Mouse (Mus musculus): ENCODE data around the gene Znrf2. TPM values are rescaled to one million over a fixed set of nuclear protein-coding genes. Genes with fewer than 3 reads are reported as not detected.

The Znrf2 gene
- total and polyA plus RNA-seq, 3 experiments, result 5.4 to 22.1 (median 12.1) TPM

GRCm38 (mm10) chr6:54876782-54877181 is 60.1 kb downstream of the Znrf2 start:
- Histone ChIP-seq H3K4me1 (ENCODE audit: control insufficient read depth, insufficient read depth, low read length) (peaks cover 5% of the 10 kb centered on the region), H3K27me3 (ENCODE audit: control insufficient read depth, insufficient read depth, low read length) (no peaks in the 10 kb centered on the region), H3K9ac (ENCODE audit: low read depth, low read length) (no peak overlapping the region), H3K79me2 (replicated peaks; ENCODE audit: control insufficient read depth, insufficient read depth, low read length) (peaks cover 1% of the 10 kb centered on the region; the same call in 1 of the 2 replicates), H3K4me3 (no peak overlapping the region), H3K36me3 (ENCODE audit: control insufficient read depth, insufficient read depth, low read length) (peaks cover 3% of the 10 kb centered on the region), H3K27ac (no peak overlapping the region)
- intact Hi-C loops (cut with DNase I), result no loop called here
- DNase-seq, result no peak
- 21% methylated on average over 5 of the region's 5 CpGs for WGBS
- TF ChIP-seq CTCF (IDR thresholded peaks at IDR 0.05), result no peak
- no peak for TF ChIP-seq POLR2A (IDR thresholded peaks at IDR 0.05; ENCODE audit: insufficient read depth, low read depth, low read length)
- no peak for TF ChIP-seq EP300 (IDR thresholded peaks at IDR 0.05; ENCODE audit: insufficient read depth, low read depth, low read length)

GRCm38 (mm10) chr6:54877651-54878050 is 60.9 kb downstream of the Znrf2 start:
- no peak for DNase-seq
- intact Hi-C loops (cut with DNase I), result no loop called here
- H3K4me1 ChIP-seq (ENCODE audit: control insufficient read depth, insufficient read depth, low read length), result peaks cover 5% of the 10 kb centered on the region
- H3K27ac ChIP-seq, result no peak overlapping the region
- no peak overlapping the region for H3K9ac ChIP-seq (ENCODE audit: low read depth, low read length)
- H3K79me2 ChIP-seq (replicated peaks; ENCODE audit: control insufficient read depth, insufficient read depth, low read length), result peaks cover 1% of the 10 kb centered on the region; the same call in 1 of the 2 replicates
- WGBS, result 58% methylated on average over 3 of the region's 3 CpGs
- TF ChIP-seq EP300 (IDR thresholded peaks at IDR 0.05; ENCODE audit: insufficient read depth, low read depth, low read length), result no peak
- TF ChIP-seq CTCF (IDR thresholded peaks at IDR 0.05), result no peak
- no peak for TF ChIP-seq POLR2A (IDR thresholded peaks at IDR 0.05; ENCODE audit: insufficient read depth, low read depth, low read length)
- H3K4me3 ChIP-seq, result no peak overlapping the region
- peaks cover 3% of the 10 kb centered on the region for H3K36me3 ChIP-seq (ENCODE audit: control insufficient read depth, insufficient read depth, low read length)
- H3K27me3 ChIP-seq (ENCODE audit: control insufficient read depth, insufficient read depth, low read length), result no peaks in the 10 kb centered on the region

GRCm38 (mm10) chr6:54878546-54878945 is 61.8 kb downstream of the Znrf2 start:
- TF ChIP-seq EP300 (IDR thresholded peaks at IDR 0.05; ENCODE audit: insufficient read depth, low read depth, low read length) (no peak), CTCF (IDR thresholded peaks at IDR 0.05) (no peak), POLR2A (IDR thresholded peaks at IDR 0.05; ENCODE audit: insufficient read depth, low read depth, low read length) (no peak)
- Histone ChIP-seq H3K27ac (no peak overlapping the region), H3K9ac (ENCODE audit: low read depth, low read length) (no peak overlapping the region), H3K4me1 (ENCODE audit: control insufficient read depth, insufficient read depth, low read length) (peaks cover 5% of the 10 kb centered on the region), H3K36me3 (ENCODE audit: control insufficient read depth, insufficient read depth, low read length) (peaks cover 3% of the 10 kb centered on the region), H3K27me3 (ENCODE audit: control insufficient read depth, insufficient read depth, low read length) (no peaks in the 10 kb centered on the region), H3K4me3 (no peak overlapping the region), H3K79me2 (replicated peaks; ENCODE audit: control insufficient read depth, insufficient read depth, low read length) (peaks cover 3% of the 10 kb centered on the region; the same call in 1 of the 2 replicates)
- no peak for DNase-seq
- intact Hi-C loops (cut with DNase I), result no loop called here

- Histone ChIP-seq H3K9ac (ENCODE audit: low read depth, low read length) (no peak overlapping the region), H3K79me2 (replicated peaks; ENCODE audit: control insufficient read depth, insufficient read depth, low read length) (peaks cover 2% of the 10 kb centered on the region; the same call in 1 of the 2 replicates), H3K4me3 (no peak overlapping the region), H3K27ac (no peak overlapping the region), H3K27me3 (ENCODE audit: control insufficient read depth, insufficient read depth, low read length) (no peaks in the 10 kb centered on the region), H3K4me1 (ENCODE audit: control insufficient read depth, insufficient read depth, low read length) (peaks cover 5% of the 10 kb centered on the region), H3K36me3 (ENCODE audit: control insufficient read depth, insufficient read depth, low read length) (peaks cover 3% of the 10 kb centered on the region)
- WGBS, result 66% methylated on average over 4 of the region's 4 CpGs
- DNase-seq, result no peak
- TF ChIP-seq EP300 (IDR thresholded peaks at IDR 0.05; ENCODE audit: insufficient read depth, low read depth, low read length) (0 out of 2 replicates have a peak, but pooled peaks have one; percentile 12), CTCF (IDR thresholded peaks at IDR 0.05) (no peak)
- intact Hi-C loops (cut with DNase I), result no loop called here
Observed at GRCm38 (mm10) chr6:54880086-54880485, 63.4 kb downstream of the Znrf2 start.

GRCm38 (mm10) chr6:54883424-54883823 is 66.7 kb downstream of the Znrf2 start:
- no peak for DNase-seq
- peaks cover 2% of the 10 kb centered on the region; the same call in 1 of the 2 replicates for H3K36me3 ChIP-seq (ENCODE audit: control insufficient read depth, insufficient read depth, low read length)
- WGBS, result 90% methylated on average over 2 of the region's 2 CpGs
- H3K9ac ChIP-seq (ENCODE audit: low read depth, low read length), result no peak overlapping the region
- no peaks in the 10 kb centered on the region for H3K27me3 ChIP-seq (ENCODE audit: control insufficient read depth, insufficient read depth, low read length)
- H3K4me1 ChIP-seq (ENCODE audit: control insufficient read depth, insufficient read depth, low read length), result peaks cover 2% of the 10 kb centered on the region; the same call in 1 of the 2 replicates
- no peak overlapping the region for H3K27ac ChIP-seq
- no peak overlapping the region for H3K4me3 ChIP-seq
- peaks cover 2% of the 10 kb centered on the region; the same call in 1 of the 2 replicates for H3K79me2 ChIP-seq (replicated peaks; ENCODE audit: control insufficient read depth, insufficient read depth, low read length)
- intact Hi-C loops (cut with DNase I), result no loop called here
- TF ChIP-seq POLR2A (IDR thresholded peaks at IDR 0.05; ENCODE audit: insufficient read depth, low read depth, low read length), result no peak
- TF ChIP-seq CTCF (IDR thresholded peaks at IDR 0.05), result no peak
- TF ChIP-seq EP300 (IDR thresholded peaks at IDR 0.05; ENCODE audit: insufficient read depth, low read depth, low read length), result no peak

GRCm38 (mm10) chr6:54886195-54886594 is 69.5 kb downstream of the Znrf2 start:
- TF ChIP-seq CTCF (IDR thresholded peaks at IDR 0.05), result no peak
- TF ChIP-seq EP300 (IDR thresholded peaks at IDR 0.05; ENCODE audit: insufficient read depth, low read depth, low read length), result no peak
- no peak for TF ChIP-seq POLR2A (IDR thresholded peaks at IDR 0.05; ENCODE audit: insufficient read depth, low read depth, low read length)

More at GRCm38 (mm10) chr6:54886195-54886594, 69.5 kb downstream of the Znrf2 start:
- 80% methylated on average over 7 of the region's 7 CpGs for WGBS
- H3K36me3 ChIP-seq (ENCODE audit: control insufficient read depth, insufficient read depth, low read length), result no peaks in the 10 kb centered on the region
- no peak overlapping the region for H3K27ac ChIP-seq
- peaks cover 2% of the 10 kb centered on the region; the same call in 1 of the 2 replicates for H3K79me2 ChIP-seq (replicated peaks; ENCODE audit: control insufficient read depth, insufficient read depth, low read length)
- no peaks in the 10 kb centered on the region for H3K27me3 ChIP-seq (ENCODE audit: control insufficient read depth, insufficient read depth, low read length)
- no peak overlapping the region for H3K4me3 ChIP-seq
- intact Hi-C loops (cut with DNase I), result no loop called here
- no peaks in the 10 kb centered on the region; the same call in 1 of the 2 replicates for H3K4me1 ChIP-seq (ENCODE audit: control insufficient read depth, insufficient read depth, low read length)
- no peak overlapping the region for H3K9ac ChIP-seq (ENCODE audit: low read depth, low read length)
- no peak for DNase-seq
